Mouse (Mus musculus) NIH3T3 (cell line): ENCODE data around the gene Gm44790.
A peak's percentile ranks its signal among the peaks of the same experiment; 100 is the strongest.
"Not testable (repeated sequence)": the region's sequence is repeated elsewhere in the genome, so short reads cannot be mapped to it uniquely, and the experiment has no call there.

Experiments
- DNase-seq: peaks from one replicate; pipeline ENCODE4 v3.0.0-alpha.2; 2012; ENCODE audit warnings: low read depth

The Gm44790 gene

GRCm38 (mm10) chr6:86474646-86475181, 48.3 kb downstream of the Gm44790 start:
- DNase-seq = no peak

GRCm38 (mm10) chr6:86475462-86476167, 49.2 kb downstream of the Gm44790 start:
- DNase-seq = no peak

- no peak for DNase-seq
Observed at GRCm38 (mm10) chr6:86476931-86477330, 50.5 kb downstream of the Gm44790 start.

DNA sequence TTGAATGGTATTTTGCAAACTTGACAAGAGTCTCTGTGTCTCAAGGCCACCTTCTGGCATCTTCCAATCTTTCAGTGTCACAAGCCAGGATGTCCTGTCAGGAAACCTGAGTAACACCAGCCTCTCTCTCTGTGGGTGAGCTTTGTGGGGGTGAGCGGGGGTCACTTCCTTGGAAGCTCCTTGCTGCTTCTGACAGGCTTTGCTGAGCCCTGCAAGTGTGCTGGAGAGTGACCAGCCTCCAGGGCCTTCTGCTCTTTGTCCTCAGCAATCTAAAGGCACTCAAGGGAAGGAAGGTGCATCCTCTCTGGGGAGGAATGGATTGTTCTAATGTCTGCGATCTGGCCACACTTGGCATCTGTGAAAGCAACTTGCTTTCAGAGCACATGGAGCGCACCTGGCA, 52.9 kb downstream of the Gm44790 start:
- DNase-seq = no peak

- no peak for DNase-seq
Observed at GRCm38 (mm10) chr6:86479816-86480188, 53.3 kb downstream of the Gm44790 start.

DNA sequence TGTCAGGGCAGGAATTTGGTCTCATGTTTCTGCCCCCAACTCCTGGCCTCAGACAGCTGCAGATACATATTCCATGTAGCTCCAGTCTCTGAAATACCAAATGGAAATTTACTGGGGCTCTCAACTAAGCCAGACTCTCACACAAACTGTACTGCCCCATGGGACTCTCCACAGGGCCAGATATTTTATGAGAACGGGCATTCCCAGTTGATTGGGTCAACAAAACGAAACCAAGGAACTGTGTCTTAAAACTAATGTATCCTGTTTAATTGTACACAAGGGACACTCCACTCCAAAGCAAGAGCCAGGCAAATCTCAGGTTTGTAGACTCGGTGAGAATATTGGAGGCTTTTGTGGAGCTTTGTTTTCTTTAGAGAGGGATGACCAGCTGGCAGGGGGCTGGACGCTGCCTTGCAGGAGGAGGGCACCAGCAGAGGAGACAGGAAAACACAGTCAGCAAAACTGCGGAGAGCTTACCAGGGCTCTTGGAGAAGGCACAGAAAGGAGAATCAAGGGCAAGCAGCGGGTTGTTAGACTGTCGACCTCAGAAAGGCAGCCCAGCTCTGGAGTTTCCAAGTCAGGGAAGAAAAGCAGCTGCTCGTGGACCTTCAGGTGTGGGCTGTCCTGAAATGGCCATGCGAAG, 53.9 kb downstream of the Gm44790 start:
- peak; percentile 87 for DNase-seq

GRCm38 (mm10) chr6:86481871-86482270, 55.4 kb downstream of the Gm44790 start:
- no peak for DNase-seq

DNA sequence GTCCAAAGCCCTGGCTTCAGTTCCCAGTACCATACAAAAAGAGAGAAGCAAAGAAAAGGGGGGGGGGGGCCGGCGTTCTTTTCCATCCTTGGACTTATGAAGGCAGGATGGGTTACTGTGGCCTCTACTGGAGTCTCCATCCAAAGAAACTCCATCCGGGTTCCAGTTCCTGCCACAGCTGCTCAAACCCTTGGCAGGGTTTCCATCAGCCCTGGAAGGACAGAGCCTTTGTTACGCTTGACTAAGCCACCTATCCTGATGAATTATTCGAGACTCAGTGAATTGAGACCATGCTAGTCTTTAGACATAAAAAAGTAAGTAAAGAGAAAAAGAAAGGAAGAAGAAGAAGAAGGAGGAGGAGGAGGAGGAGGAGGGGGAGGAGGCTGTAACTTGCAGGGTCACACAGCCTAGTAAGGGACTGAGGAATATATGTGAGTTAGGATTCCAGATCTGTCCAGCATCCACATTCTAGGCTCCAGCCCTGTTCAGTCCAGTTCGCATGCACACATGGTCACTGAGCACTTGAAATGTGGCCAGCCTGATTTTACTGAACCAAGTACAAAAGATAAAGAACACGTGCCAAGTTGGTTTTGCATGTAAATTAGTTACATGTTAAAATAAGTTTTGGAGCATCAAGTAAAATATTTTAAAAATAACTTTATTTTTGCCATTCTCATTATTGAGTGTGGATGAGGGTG, 59.6 kb downstream of the Gm44790 start:
- no peak for DNase-seq

DNA sequence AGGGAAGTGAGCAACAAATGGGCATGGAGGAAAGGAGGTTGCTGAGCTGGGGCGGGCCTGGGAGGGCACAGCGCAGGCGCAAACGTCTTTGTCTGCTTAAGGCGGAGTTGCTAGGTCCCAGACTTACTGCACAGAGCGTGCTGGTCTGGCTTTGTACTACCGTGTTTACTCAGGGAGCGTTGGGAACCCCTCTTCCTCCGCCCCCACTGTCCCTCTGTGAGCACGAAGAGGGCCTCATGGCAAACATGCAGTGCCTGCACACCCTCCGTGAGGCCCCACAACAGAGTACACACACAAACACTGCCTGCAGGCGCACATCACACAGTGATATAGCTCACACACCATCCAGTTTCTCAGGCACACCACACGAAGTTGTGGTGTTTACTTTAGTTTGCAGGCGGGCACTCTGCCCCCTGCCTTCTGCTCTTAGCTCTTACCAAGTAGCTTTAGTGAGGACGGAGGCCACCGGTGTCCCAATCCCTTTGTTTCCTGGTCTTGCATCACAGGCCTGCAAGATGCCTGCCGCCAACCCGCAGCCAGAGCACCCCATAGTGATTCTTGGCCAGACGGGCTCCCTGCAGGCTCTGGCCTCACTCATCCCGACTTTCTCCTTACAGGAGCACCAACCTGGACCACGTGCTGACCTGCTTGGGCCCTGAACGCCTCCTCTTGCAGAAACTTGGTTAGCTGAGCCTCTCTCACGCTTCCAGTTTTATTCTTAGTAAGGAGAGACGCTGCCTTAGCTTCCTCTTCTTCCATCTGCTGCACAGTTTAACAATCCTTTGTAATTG, 61.1 kb downstream of the Gm44790 start:
- DNase-seq = peak; percentile 90

DNA sequence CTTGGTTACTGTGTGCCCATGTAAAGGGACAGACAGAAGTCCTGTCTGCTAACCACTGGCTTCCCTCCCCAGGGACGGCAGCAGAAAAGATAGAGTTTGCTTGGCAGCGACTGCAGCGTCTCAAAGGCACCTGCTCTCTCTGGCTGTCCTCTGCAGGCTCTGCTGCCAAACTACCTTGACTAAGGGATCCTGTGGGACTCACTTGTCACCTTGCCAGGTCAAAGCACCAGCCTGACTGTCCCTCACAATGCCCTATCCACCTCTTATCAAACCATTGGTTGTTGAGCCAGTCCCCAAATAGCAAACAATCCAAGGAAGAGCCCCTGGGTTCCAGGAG, 61.7 kb downstream of the Gm44790 start:
- DNase-seq = no peak

- DNase-seq = no peak
Observed at GRCm38 (mm10) chr6:86489945-86490344, 63.5 kb downstream of the Gm44790 start.

DNA sequence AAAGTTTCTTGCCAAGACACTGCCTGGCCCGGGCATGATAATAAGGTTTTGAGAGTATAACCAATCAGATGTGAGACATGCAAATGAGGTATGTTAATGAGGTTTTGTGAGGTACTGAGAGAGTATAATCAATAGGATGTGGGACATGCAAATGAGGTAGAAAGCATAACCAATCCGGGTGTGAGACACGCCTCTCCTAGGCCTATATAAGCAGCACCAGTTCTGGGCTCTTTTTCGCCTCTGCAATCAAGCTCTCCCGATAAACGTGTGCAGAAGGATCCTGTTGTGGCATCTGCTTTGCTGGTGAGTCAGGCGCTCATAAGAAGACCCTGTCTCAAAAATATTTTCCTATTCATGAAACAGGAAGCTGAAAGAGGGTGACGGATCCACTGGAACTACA, 64.0 kb downstream of the Gm44790 start:
- DNase-seq = not testable (repeated sequence)

GRCm38 (mm10) chr6:86493469-86494263, 67.2 kb downstream of the Gm44790 start:
- peak; percentile 57 for DNase-seq

DNA sequence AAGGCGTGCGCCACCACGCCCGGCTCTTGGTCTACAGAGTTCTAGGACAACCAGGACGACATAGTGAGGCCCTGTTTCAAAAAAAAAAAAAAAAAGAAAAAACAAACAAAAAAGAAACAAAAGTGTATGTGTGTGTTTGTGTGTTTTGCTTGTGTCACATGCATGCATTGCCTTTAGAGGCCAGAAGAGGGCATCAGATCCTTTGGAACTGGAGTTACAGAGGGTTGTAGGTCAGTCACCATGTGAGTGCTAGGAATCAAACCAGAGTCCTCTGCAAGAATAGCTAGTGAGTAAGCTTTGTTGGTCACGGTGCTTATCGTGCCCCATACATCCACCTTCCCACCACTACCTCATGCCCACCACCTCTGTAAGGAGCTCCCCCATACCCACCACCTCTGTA, 68.3 kb downstream of the Gm44790 start:
- DNase-seq = no peak
